Mouse (Mus musculus) heart, embryonic 10.5 days (tissue): ENCODE results near the gene Furin. TPM values are rescaled to one million over a fixed set of nuclear protein-coding genes. Genes with fewer than 3 reads are reported as not detected.

Experiments
- DNase-seq: peaks from one replicate; pipeline ENCODE4 v3.0.0-alpha.2; 2017; ENCODE audit warnings: low spot score
- H3K27ac ChIP-seq: fragments of 300-500 bp; sonication (generic); 2 replicates; pipeline ENCODE4 v1.5.1; 2016; ENCODE audit warnings: mild to moderate bottlenecking
- H3K27me3 ChIP-seq: fragments of 300-500 bp; sonication (generic); 2 replicates; pipeline ENCODE4 v1.6.1; 2016; ENCODE audit warnings: mild to moderate bottlenecking; ENCODE audit not compliant: poor library complexity, insufficient read depth, severe bottlenecking
- H3K36me3 ChIP-seq: fragments of 300-500 bp; sonication (generic); 2 replicates; pipeline ENCODE4 v1.6.1; 2016; ENCODE audit warnings: mild to moderate bottlenecking, moderate library complexity
- H3K4me1 ChIP-seq: fragments of 300-500 bp; sonication (generic); 2 replicates; pipeline ENCODE4 v1.6.1; 2016; ENCODE audit warnings: mild to moderate bottlenecking
- H3K4me3 ChIP-seq: fragments of 300-500 bp; sonication (generic); 2 replicates; pipeline ENCODE4 v1.5.1; 2016; ENCODE audit warnings: mild to moderate bottlenecking, moderate library complexity
- H3K9me3 ChIP-seq: fragments of 300-500 bp; sonication (generic); 2 replicates; pipeline ENCODE4 v1.6.1; 2016; ENCODE audit warnings: mild to moderate bottlenecking, moderate library complexity
- WGBS: fragments of 180-500 bp; shearing (Covaris S2); methylation state at CpG from one replicate; pipeline ENCODE4 v1.1.7; 2016; 5-methylcytosine and 5-hydroxymethylcytosine counted together
- polyA plus RNA-seq: library from polyadenylated mRNA; unstranded; fragments of >200 nt; fragmentation: Nextera tagmentation; extraction: Ambion mirVana; gene quantifications from 2 replicates; pipeline ENCODE4 v1.2.1, GENCODE M21; 2016

Gene Furin
- polyA plus RNA-seq, 1 experiment from 2014 or later: 18.1 TPM

GRCm38 (mm10) chr7:80392119-80392518 is 13.1 kb downstream of the Furin start:
- WGBS: 90% methylated on average over 15 of the region's 15 CpGs
- Histone ChIP-seq H3K27me3 (no peaks in the 10 kb centered on the region), H3K36me3 (peaks cover 79% of the 10 kb centered on the region), H3K9me3 (no peaks in the 10 kb centered on the region), H3K4me1 (peaks cover 38% of the 10 kb centered on the region), H3K27ac (no peak overlapping the region), H3K4me3 (no peak overlapping the region)
- DNase-seq: no peak

GRCm38 (mm10) chr7:80387633-80388543 is 17.3 kb downstream of the Furin start, which contains the start of gene Fes:
TSS of gene Fes (minus strand) at chr7:80387946.
- 8% methylated on average over 33 of the region's 33 CpGs for WGBS
- Histone ChIP-seq H3K4me3 (peak within 1 kb of the TSS; percentile 60), H3K27me3 (peaks cover 13% of the 10 kb centered on the region), H3K36me3 (peaks cover 52% of the 10 kb centered on the region), H3K27ac (peak within 1 kb of the TSS; percentile 89), H3K4me1 (peaks cover 48% of the 10 kb centered on the region), H3K9me3 (no peaks in the 10 kb centered on the region)
- DNase-seq: no peak

- peaks cover 20% of the 10 kb centered on the region for H3K27me3 ChIP-seq
- peaks cover 55% of the 10 kb centered on the region for H3K4me1 ChIP-seq
- peak overlapping the region; percentile 60 for H3K4me3 ChIP-seq
- DNase-seq: no peak
- H3K9me3 ChIP-seq: no peaks in the 10 kb centered on the region
- H3K27ac ChIP-seq: peak overlapping the region; percentile 89
- H3K36me3 ChIP-seq: peaks cover 52% of the 10 kb centered on the region
- 21% methylated on average over 17 of the region's 17 CpGs for WGBS
These were observed 18.1 kb downstream of the Furin start for GRCm38 (mm10) chr7:80387033-80387632.

DNA sequence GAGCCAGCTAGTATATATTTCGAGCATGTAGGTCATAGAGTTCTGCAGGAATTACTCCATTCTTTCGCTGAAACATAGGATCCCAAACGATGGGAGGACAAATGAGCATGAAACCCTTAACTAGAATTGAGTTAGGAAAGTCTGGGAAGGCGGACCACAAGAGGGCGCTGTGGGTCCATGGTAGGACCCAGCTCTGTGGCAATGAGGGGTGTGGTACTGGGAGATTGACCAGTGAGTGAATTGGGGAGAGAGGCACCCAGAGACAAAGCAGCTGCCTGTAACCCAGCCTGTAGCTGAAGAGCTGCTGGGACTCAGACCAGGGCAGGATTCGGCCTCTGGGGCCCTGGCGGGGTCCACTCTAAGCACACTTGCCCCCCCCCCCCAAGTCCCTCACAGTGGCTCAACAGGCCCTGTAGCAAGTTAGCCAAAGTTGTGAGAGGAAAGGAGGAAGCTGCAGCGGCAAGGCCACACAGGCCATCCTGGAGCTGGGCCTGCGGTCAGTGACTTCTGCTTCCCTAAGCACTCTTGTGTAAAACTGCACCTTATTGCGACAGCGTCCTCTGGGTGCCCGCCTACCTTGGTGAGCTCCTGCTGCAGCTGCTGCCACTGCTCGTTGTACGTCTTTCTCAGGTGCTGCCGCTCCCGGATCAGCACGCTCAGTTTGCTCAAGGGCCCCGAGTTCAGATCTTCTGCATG is 18.9 kb downstream of the Furin start:
- peaks cover 50% of the 10 kb centered on the region for H3K36me3 ChIP-seq
- H3K9me3 ChIP-seq: no peaks in the 10 kb centered on the region
- peak; percentile 91 for DNase-seq
- peak overlapping the region; percentile 60 for H3K4me3 ChIP-seq
- WGBS: 28% methylated on average over 18 of the region's 18 CpGs
- H3K27me3 ChIP-seq: peaks cover 28% of the 10 kb centered on the region
- H3K4me1 ChIP-seq: peaks cover 54% of the 10 kb centered on the region
- H3K27ac ChIP-seq: peak overlapping the region; percentile 89

GRCm38 (mm10) chr7:80382919-80383318 is 22.3 kb downstream of the Furin start:
- Histone ChIP-seq H3K36me3 (peaks cover 46% of the 10 kb centered on the region), H3K4me1 (peaks cover 25% of the 10 kb centered on the region), H3K4me3 (no peak overlapping the region), H3K27me3 (peaks cover 39% of the 10 kb centered on the region), H3K9me3 (no peaks in the 10 kb centered on the region), H3K27ac (peak overlapping the region; percentile 17; the same call in 1 of the 2 replicates)
- WGBS: 69% methylated on average over 11 of the region's 11 CpGs
- no peak for DNase-seq

GRCm38 (mm10) chr7:80379531-80379930 is 25.7 kb downstream of the Furin start:
- DNase-seq: no peak
- H3K4me1 ChIP-seq: peaks cover 23% of the 10 kb centered on the region
- no peak overlapping the region for H3K4me3 ChIP-seq
- WGBS: 56% methylated on average over 13 of the region's 13 CpGs
- H3K27ac ChIP-seq: no peak overlapping the region
- no peaks in the 10 kb centered on the region for H3K9me3 ChIP-seq
- peaks cover 49% of the 10 kb centered on the region for H3K36me3 ChIP-seq
- peaks cover 39% of the 10 kb centered on the region for H3K27me3 ChIP-seq

- Histone ChIP-seq H3K36me3 (peaks cover 35% of the 10 kb centered on the region), H3K4me3 (no peak overlapping the region), H3K4me1 (peaks cover 18% of the 10 kb centered on the region), H3K27me3 (peaks cover 26% of the 10 kb centered on the region), H3K27ac (no peak overlapping the region), H3K9me3 (no peaks in the 10 kb centered on the region)
- no peak for DNase-seq
- WGBS: 38% methylated on average over 6 of the region's 6 CpGs
These were observed 27.8 kb downstream of the Furin start for GRCm38 (mm10) chr7:80377471-80377870.

DNA sequence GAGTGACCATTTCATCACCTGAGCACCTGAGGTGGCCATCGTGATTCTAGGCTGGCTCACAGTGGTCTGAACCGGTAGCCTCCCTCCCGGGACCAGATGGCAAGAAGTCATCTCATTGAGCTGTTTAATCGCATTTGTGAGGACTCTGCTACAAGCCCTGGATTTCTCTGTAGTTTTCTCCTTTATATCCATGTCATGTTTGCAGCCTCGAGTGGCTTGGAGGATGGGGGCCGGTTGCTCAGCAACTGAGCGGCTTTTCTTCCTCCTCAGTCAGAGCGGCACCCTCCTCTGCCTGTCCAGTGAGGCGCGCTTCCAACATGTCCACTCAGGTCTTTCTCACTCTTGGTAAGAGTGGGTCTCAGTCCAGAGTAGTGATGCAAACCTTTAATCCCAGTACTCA is 29.0 kb downstream of the Furin start:
- Histone ChIP-seq H3K36me3 (peaks cover 26% of the 10 kb centered on the region; the same call in 1 of the 2 replicates), H3K9me3 (no peaks in the 10 kb centered on the region), H3K27ac (no peak overlapping the region), H3K27me3 (peaks cover 13% of the 10 kb centered on the region), H3K4me1 (peaks cover 16% of the 10 kb centered on the region), H3K4me3 (no peak overlapping the region)
- no peak for DNase-seq
- 71% methylated on average over 10 of the region's 10 CpGs for WGBS

DNA sequence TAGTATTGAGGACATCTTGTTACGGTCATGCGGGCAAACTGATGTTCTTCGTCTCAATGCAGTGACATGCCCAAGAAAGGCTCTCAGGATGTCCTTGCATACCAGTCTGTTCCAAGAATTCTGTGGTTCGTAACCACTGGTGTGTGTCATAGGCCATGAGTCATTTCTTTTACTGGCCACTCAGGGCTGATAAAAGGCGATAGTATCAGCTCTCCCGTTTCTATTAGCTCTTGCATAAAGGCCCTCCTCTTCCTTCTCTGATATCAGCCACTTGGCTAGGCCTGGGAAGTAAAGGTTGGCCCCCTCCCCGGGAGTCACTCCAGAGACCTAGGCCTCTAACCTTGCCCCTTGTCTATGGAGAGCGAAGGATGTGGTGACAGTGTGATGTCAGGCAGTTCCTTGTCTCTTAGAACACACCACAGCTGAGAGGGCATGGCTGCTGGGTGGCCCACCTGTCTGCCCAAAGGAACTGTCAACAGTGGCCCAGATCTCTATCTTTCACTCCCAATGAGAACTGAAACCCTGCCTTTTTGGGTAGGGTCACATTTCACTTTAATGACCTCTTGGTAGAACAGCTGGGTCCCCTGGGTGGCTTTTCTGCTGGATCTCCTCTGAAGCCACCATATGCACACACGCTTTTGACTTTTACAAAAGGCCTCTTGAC is 29.7 kb downstream of the Furin start:
- Histone ChIP-seq H3K4me1 (peaks cover 18% of the 10 kb centered on the region), H3K9me3 (no peaks in the 10 kb centered on the region), H3K27ac (no peak overlapping the region), H3K36me3 (peaks cover 24% of the 10 kb centered on the region; the same call in 1 of the 2 replicates), H3K27me3 (peaks cover 7% of the 10 kb centered on the region; the same call in 1 of the 2 replicates), H3K4me3 (no peak overlapping the region)
- no peak for DNase-seq
- 49% methylated on average over 9 of the region's 9 CpGs for WGBS

DNA sequence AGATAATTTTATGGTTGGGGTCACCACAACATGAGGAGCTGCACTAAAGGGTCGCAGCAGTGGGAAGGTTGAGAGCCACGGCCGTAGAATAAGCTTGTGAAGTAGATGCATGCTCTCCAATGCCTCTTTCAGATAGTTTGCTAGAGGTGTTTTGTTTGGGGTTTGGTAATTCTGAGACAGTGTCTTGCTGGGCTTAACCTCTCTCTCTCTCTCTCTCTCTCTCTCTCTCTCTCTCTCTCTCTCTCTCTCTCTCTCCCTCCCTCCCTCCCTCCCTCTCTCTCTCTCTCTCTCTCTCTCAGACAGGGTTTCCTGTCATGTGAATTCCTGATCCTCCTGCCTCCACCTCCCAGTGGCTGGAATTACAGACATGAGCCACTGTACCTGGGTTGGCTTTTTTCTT is 30.5 kb downstream of the Furin start:
- DNase-seq: no peak
- WGBS: 79% methylated on average over 3 of the region's 3 CpGs
- Histone ChIP-seq H3K27ac (no peak overlapping the region), H3K36me3 (peaks cover 17% of the 10 kb centered on the region; the same call in 1 of the 2 replicates), H3K4me1 (peaks cover 23% of the 10 kb centered on the region), H3K27me3 (peaks cover 4% of the 10 kb centered on the region; the same call in 1 of the 2 replicates), H3K9me3 (no peaks in the 10 kb centered on the region), H3K4me3 (no peak overlapping the region)

DNA sequence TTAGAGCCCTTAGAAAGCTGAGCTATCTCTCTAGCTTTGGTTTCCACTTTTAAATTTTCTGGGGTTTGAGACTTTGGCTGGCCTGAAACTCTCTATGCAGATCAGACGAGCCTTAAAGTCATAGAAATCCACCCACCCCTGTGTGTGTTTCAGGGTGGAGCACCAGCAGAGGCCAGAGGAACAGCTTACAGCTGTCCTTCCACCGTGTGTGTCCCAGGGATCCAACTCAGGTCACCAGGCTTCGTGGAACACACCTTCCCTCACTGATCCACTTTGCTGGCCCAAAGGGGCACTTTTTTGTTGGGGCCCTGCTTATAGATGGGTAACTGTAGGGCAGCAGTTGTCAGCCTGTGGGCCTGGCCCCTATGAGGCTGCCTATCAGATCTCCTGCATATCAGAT is 31.0 kb downstream of the Furin start:
- 0 out of 2 replicates have a peak, but pooled peaks cover 4% of the 10 kb centered on the region for H3K27me3 ChIP-seq
- H3K4me3 ChIP-seq: no peak overlapping the region
- peaks cover 28% of the 10 kb centered on the region for H3K4me1 ChIP-seq
- H3K36me3 ChIP-seq: peaks cover 13% of the 10 kb centered on the region; the same call in 1 of the 2 replicates
- peak overlapping the region; percentile 36; the same call in 1 of the 2 replicates for H3K27ac ChIP-seq
- no peak for DNase-seq
- no peaks in the 10 kb centered on the region for H3K9me3 ChIP-seq
- WGBS: 60% methylated on average over 3 of the region's 3 CpGs

DNA sequence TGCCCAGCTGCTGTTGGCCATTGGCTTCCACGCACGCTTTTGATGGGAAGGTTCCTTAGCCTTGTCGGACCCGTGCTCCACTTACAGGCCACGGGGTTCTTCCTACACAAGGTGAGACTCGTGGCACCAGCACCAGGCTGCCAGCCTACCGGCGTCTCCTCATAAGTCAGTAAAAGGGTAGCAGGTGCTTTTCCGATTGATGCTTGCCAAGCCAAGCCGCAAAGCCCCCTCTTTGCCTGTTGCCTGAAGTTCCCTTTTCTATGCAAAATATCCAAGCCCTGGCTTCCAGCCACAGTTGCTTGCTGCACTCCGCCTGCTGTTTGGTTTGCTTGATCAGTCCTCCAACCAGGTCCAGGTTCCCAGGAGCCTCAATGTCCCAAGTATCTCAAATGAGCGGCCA is 31.4 kb downstream of the Furin start:
- Histone ChIP-seq H3K9me3 (no peaks in the 10 kb centered on the region), H3K4me3 (no peak overlapping the region), H3K4me1 (peaks cover 32% of the 10 kb centered on the region), H3K27me3 (0 out of 2 replicates have a peak, but pooled peaks cover 4% of the 10 kb centered on the region), H3K27ac (peak overlapping the region; percentile 36; the same call in 1 of the 2 replicates), H3K36me3 (peaks cover 10% of the 10 kb centered on the region; the same call in 1 of the 2 replicates)
- WGBS: 79% methylated on average over 12 of the region's 12 CpGs
- no peak for DNase-seq
